In the genomic region with DNA sequence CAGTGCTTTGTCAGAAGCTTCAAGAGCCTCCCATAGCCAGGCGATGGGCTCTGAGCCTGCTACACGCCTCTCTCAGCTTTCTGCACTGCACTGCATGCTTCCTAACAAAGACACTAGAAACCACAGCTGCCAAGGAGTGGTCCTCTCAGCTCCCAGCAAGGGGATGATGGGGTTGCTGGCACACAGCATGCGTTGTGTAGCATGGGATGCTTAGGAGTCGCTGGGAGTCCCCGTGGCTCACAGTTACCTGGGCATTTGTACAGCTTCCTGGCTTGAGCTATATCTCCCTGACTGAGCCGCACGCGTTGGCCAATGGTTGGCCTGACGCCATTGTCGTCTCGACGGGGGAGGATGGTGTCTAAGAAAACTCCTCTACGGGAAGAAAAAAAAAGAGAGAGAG, we compare ENCODE assay signal across 18 mouse cellular contexts. TPM values are rescaled to one million over a fixed set of nuclear protein-coding genes. Genes with fewer than 3 reads are reported as not detected.
DNase-seq lines count a peak whose midpoint lies in the region; ATAC-seq and TF ChIP-seq lines count a peak whose summit lies in the region.
"Had no signal": no experiment of that assay in that cellular context is flagged by ENCODE, and none has a peak within 500 bp of the region (broad histone marks: within the 10 kb centered on the region; RNA-seq: fewer than 3 reads in every experiment).

No protein-coding gene starts in this region.

- H3K9ac ChIP-seq in hindbrain, postnatal 0 days (replicated peaks; ENCODE audit: low read length): no peak overlapping the region
- H3K9ac ChIP-seq in hindbrain, embryonic 12.5 days: no peak overlapping the region
- H3K9ac ChIP-seq in intestine, embryonic 15.5 days: no peak overlapping the region
- H3K9ac ChIP-seq: embryonic facial prominence, embryonic 12.5 days; heart, embryonic 15.5 days; liver, embryonic 12.5 days had no signal

- peak; percentile 49 for ATAC-seq in hindbrain, postnatal 0 days
- no peak for ATAC-seq in hindbrain, embryonic 12.5 days (ENCODE audit: low FRiP score)
- no peak for ATAC-seq in intestine, embryonic 15.5 days
- ATAC-seq: liver, embryonic 12.5 days had no signal

- WGBS in hindbrain, postnatal 0 days: 40% methylated on average over 13 of the region's 13 CpGs
- WGBS in hindbrain, embryonic 12.5 days: 93% methylated on average over 13 of the region's 13 CpGs
- 89% methylated on average over 13 of the region's 13 CpGs for WGBS in intestine, embryonic 15.5 days

- intact Hi-C loops in left cerebral cortex, adult 2 months (cut with DNase I): no loop called here

- DNase-seq in adrenal gland, postnatal 25 days: peak; percentile 11
- DNase-seq in adrenal gland, postnatal 4 days (ENCODE audit: low spot score in 2 of 2): no peak
- peak; percentile 65 for DNase-seq in hindbrain, postnatal 0 days (ENCODE audit: low spot score)
- DNase-seq in left cerebral cortex, adult 2 months (ENCODE audit: extremely low spot score in 1 of 2, low spot score in 2 of 2): peak; percentile 36 to 75
- peak; percentile 77 for DNase-seq in right cerebral cortex, postnatal 14 days
- no peak for DNase-seq in retina, embryonic 14.5 days (ENCODE audit: low spot score)
- DNase-seq: layer of hippocampus, postnatal 36 days; lung, postnatal 10 days; thymus, postnatal 4 days had no signal

- no peaks in the 10 kb centered on the region for H3K9me3 ChIP-seq in hindbrain, postnatal 0 days (ENCODE audit: low read length)
- H3K9me3 ChIP-seq in hindbrain, embryonic 12.5 days (replicated peaks): no peaks in the 10 kb centered on the region
- H3K9me3 ChIP-seq in intestine, embryonic 15.5 days: no peaks in the 10 kb centered on the region
- H3K9me3 ChIP-seq: embryonic facial prominence, embryonic 12.5 days; heart, embryonic 15.5 days; liver, embryonic 12.5 days had no signal

- no peak overlapping the region for H3K4me2 ChIP-seq in hindbrain, postnatal 0 days (ENCODE audit: low read depth, low read length)
- H3K4me2 ChIP-seq in hindbrain, embryonic 12.5 days (replicated peaks): no peak overlapping the region
- H3K4me2 ChIP-seq in intestine, embryonic 15.5 days (replicated peaks): no peak overlapping the region
- H3K4me2 ChIP-seq: embryonic facial prominence, embryonic 12.5 days; heart, embryonic 15.5 days; liver, embryonic 12.5 days had no signal

- no peak overlapping the region for H3K4me3 ChIP-seq in hindbrain, postnatal 0 days (ENCODE audit: low read length)
- H3K4me3 ChIP-seq in hindbrain, embryonic 12.5 days: no peak overlapping the region
- H3K4me3 ChIP-seq in left cerebral cortex, adult 2 months: no peak overlapping the region
- H3K4me3 ChIP-seq in intestine, embryonic 15.5 days (replicated peaks): no peak overlapping the region
- H3K4me3 ChIP-seq: embryonic facial prominence, embryonic 12.5 days; heart, embryonic 15.5 days; liver, embryonic 12.5 days had no signal

- no peak overlapping the region for H3K27ac ChIP-seq in hindbrain, postnatal 0 days
- H3K27ac ChIP-seq in hindbrain, embryonic 12.5 days: no peak overlapping the region
- H3K27ac ChIP-seq in left cerebral cortex, adult 2 months: no peak overlapping the region; the same call in 1 of the 2 replicates
- no peak overlapping the region for H3K27ac ChIP-seq in intestine, embryonic 15.5 days
- H3K27ac ChIP-seq: embryonic facial prominence, embryonic 12.5 days; heart, embryonic 15.5 days; kidney, postnatal 0 days; liver, embryonic 12.5 days had no signal

- no peak for TF ChIP-seq CTCF in hindbrain, postnatal 0 days (IDR thresholded peaks at IDR 0.05; ENCODE audit: low read depth)
- TF ChIP-seq CTCF in left cerebral cortex, adult 2 months (IDR thresholded peaks at IDR 0.05): no peak

- no peaks in the 10 kb centered on the region; the same call in 1 of the 2 replicates for H3K4me1 ChIP-seq in hindbrain, postnatal 0 days (ENCODE audit: insufficient read depth, low read length)
- H3K4me1 ChIP-seq in hindbrain, embryonic 12.5 days: peaks cover 10% of the 10 kb centered on the region
- H3K4me1 ChIP-seq in intestine, embryonic 15.5 days (replicated peaks): no peaks in the 10 kb centered on the region
- H3K4me1 ChIP-seq: heart, embryonic 15.5 days; liver, embryonic 12.5 days had no signal

- no peaks in the 10 kb centered on the region for H3K27me3 ChIP-seq in hindbrain, postnatal 0 days (ENCODE audit: insufficient read depth, low read length)
- H3K27me3 ChIP-seq in hindbrain, embryonic 12.5 days: no peaks in the 10 kb centered on the region
- no peaks in the 10 kb centered on the region for H3K27me3 ChIP-seq in intestine, embryonic 15.5 days (replicated peaks)
- H3K27me3 ChIP-seq: embryonic facial prominence, embryonic 12.5 days; heart, embryonic 15.5 days; liver, embryonic 12.5 days had no signal

- H3K36me3 ChIP-seq in hindbrain, postnatal 0 days (ENCODE audit: insufficient read depth, low read length): no peaks in the 10 kb centered on the region
- H3K36me3 ChIP-seq in hindbrain, embryonic 12.5 days: no peaks in the 10 kb centered on the region
- H3K36me3 ChIP-seq in intestine, embryonic 15.5 days: no peaks in the 10 kb centered on the region
- H3K36me3 ChIP-seq: embryonic facial prominence, embryonic 12.5 days; heart, embryonic 15.5 days; liver, embryonic 12.5 days had no signal

RNA-seq across cellular contexts. Expression of a gene that starts 43.0 kb away (rescaled TPM):
- total RNA-seq in adrenal gland, postnatal 25 days (2021): not detected in 2 replicates
- total RNA-seq in adrenal gland, postnatal 4 days (2021): not detected
- not detected in 2 replicates for total RNA-seq in hindbrain, postnatal 0 days (2014; rRNA removed)
- polyA plus RNA-seq in hindbrain, postnatal 0 days (2015; fragmentation: Nextera tagmentation; extraction: Ambion mirVana): not detected in 2 replicates
- polyA plus RNA-seq in hindbrain, embryonic 12.5 days (2016; fragmentation: Nextera tagmentation; extraction: Ambion mirVana): not detected in 2 replicates
- 1 to 10 TPM; 5.7 to 6.3 TPM for total RNA-seq in left cerebral cortex, adult 2 months (2021)
- polyA plus RNA-seq in intestine, embryonic 15.5 days (2015; fragmentation: Nextera tagmentation; extraction: Ambion mirVana): not detected in 2 replicates
- total RNA-seq: granulocyte monocyte progenitor cell, adult 5-6 weeks; neutrophil, adult 5-6 weeks had no signal
- polyA plus RNA-seq: embryonic facial prominence, embryonic 12.5 days; heart, embryonic 15.5 days; kidney, postnatal 0 days; liver, embryonic 12.5 days; stomach, embryonic 16.5 days had no signal

Comparison
In these comparisons a context has a peak if more than half of its experiments do, and no peak if none do; other contexts are left out.
1. DNase-seq: peak in adrenal gland, postnatal 25 days (single experiment), hindbrain, postnatal 0 days (single experiment), left cerebral cortex, adult 2 months (2 of 2) and right cerebral cortex, postnatal 14 days (single experiment); none in adrenal gland, postnatal 4 days (0 of 2) and retina, embryonic 14.5 days (single experiment).